Mouse (Mus musculus) ES-E14 (cell line): ENCODE measurements around the gene Bcl2l11. TPM values are rescaled to one million over a fixed set of nuclear protein-coding genes. Genes with fewer than 3 reads are reported as not detected.

Source experiments
- DNase-seq: peaks from one replicate; pipeline ENCODE4 v3.0.0-alpha.2; 2013; ENCODE audit warnings: low read depth, low spot score
- H3K27ac ChIP-seq: 2 replicates; pipeline ENCODE4 v1.5.1; 2012; ENCODE audit warnings: low read depth, mild to moderate bottlenecking, low read length, moderate library complexity, mixed read lengths; ENCODE audit not compliant: poor library complexity, insufficient read depth, severe bottlenecking
- H3K36me3 ChIP-seq: 2 replicates; pipeline ENCODE4 v1.6.1; 2012; ENCODE audit warnings: mild to moderate bottlenecking, low read length, moderate library complexity, mixed read lengths; ENCODE audit not compliant: control insufficient read depth, poor library complexity, insufficient read depth, severe bottlenecking
- H3K4me1 ChIP-seq, 2 experiments: fragments of 150-350 bp in 1 of 2; sonication (generic) in 1 of 2; 2 replicates each; pipeline ENCODE4 v1.6.1; 2012; ENCODE audit warnings: low read length in 2 of 2, mild to moderate bottlenecking in 1 of 2, mixed read lengths in 1 of 2; ENCODE audit not compliant: control insufficient read depth in 2 of 2, insufficient read depth in 2 of 2, poor library complexity in 1 of 2
- H3K4me3 ChIP-seq, 2 experiments: fragments of 150-350 bp in 1 of 2; sonication (generic) in 1 of 2; 2 replicates each; pipeline ENCODE4 v1.5.1; 2012; ENCODE audit warnings: low read length in 2 of 2, low read depth in 1 of 2, mild to moderate bottlenecking in 1 of 2, mixed read lengths in 1 of 2; ENCODE audit not compliant: insufficient read depth in 1 of 2, poor library complexity in 1 of 2, severe bottlenecking in 1 of 2
- H3K9ac ChIP-seq: 2 replicates; pipeline ENCODE4 v1.6.1; 2012; ENCODE audit warnings: low read depth, mild to moderate bottlenecking, low read length, mixed read lengths; ENCODE audit not compliant: poor library complexity, insufficient read depth, severe bottlenecking
- H3K9me3 ChIP-seq: fragments of 150-350 bp; sonication (generic); 2 replicates; pipeline ENCODE4 v1.6.1; 2012; ENCODE audit warnings: low read depth, mild to moderate bottlenecking, low read length; ENCODE audit not compliant: control insufficient read depth, insufficient read depth
- CHD2 ChIP-seq: IDR thresholded peaks from 2 replicates; pipeline ENCODE4 v1.6.1; 2014; ENCODE audit warnings: mild to moderate bottlenecking, low read depth, low read length, inconsistent platforms
- HCFC1 ChIP-seq: IDR thresholded peaks from 2 replicates; pipeline ENCODE4 v1.6.1; 2012; ENCODE audit warnings: low read length, inconsistent platforms, borderline replicate concordance; ENCODE audit not compliant: insufficient read depth
- MAFK ChIP-seq: IDR thresholded peaks from 2 replicates; pipeline ENCODE4 v1.6.1; 2014; ENCODE audit warnings: mild to moderate bottlenecking, low read depth, low read length, inconsistent platforms; ENCODE audit not compliant: insufficient read depth
- ZC3H11A ChIP-seq: IDR thresholded peaks from 2 replicates; pipeline ENCODE4 v1.6.1; 2012; ENCODE audit warnings: low read depth, mild to moderate bottlenecking, inconsistent platforms, low read length, borderline replicate concordance
- ZNF384 ChIP-seq: IDR thresholded peaks from 2 replicates; pipeline ENCODE4 v1.6.1; 2012; ENCODE audit warnings: low read depth, low read length, inconsistent platforms
- in situ Hi-C, 2 experiments: fragments of 600-800 bp; cut with MboI; formaldehyde crosslinking; loops; one replicate each; pipeline ENCODE4 v1.15.1; 2025; ENCODE audit warnings: low sequenced_read_pairs in 2 of 2, inconsistent platforms in 1 of 2; ENCODE audit not compliant: unreplicated experiment in 2 of 2
- total RNA-seq: library from RNA; depleted of rRNA; stranded (reverse); fragments of 300-350 nt; gene quantifications from 2 replicates; pipeline ENCODE4 v1.2.3, GENCODE M21; 2012

Gene Bcl2l11
- total RNA-seq, 1 experiment: 23.6 TPM

GRCm38 (mm10) chr2:128153551-128153910 is 27.7 kb downstream of the Bcl2l11 start:
- Histone ChIP-seq H3K27ac (no peak overlapping the region), H3K4me1 (peaks cover 0 to 19% of the 10 kb centered on the region in 2 experiments; a peak in 3 of 4 replicates), H3K9me3 (no peaks in the 10 kb centered on the region), H3K9ac (no peak overlapping the region), H3K36me3 (peaks cover 46% of the 10 kb centered on the region), H3K4me3 (no peak overlapping the region)
- in situ Hi-C loops: no loop called here
- DNase-seq: no peak
- TF ChIP-seq ZC3H11A (no peak), HCFC1 (no peak), CHD2 (no peak), ZNF384 (no peak), MAFK (no peak)

- no peak overlapping the region for H3K27ac ChIP-seq
- H3K4me3 ChIP-seq: no peak overlapping the region
- peaks cover 46% of the 10 kb centered on the region for H3K36me3 ChIP-seq
- in situ Hi-C loops: no loop called here
- no peak for TF ChIP-seq ZNF384
- TF ChIP-seq HCFC1: no peak
- no peak for TF ChIP-seq MAFK
- no peak for TF ChIP-seq ZC3H11A
- TF ChIP-seq CHD2: no peak
- no peak for DNase-seq
- H3K4me1 ChIP-seq: peaks cover 0 to 19% of the 10 kb centered on the region in 2 experiments; a peak in 3 of 4 replicates
- no peaks in the 10 kb centered on the region for H3K9me3 ChIP-seq
- no peak overlapping the region for H3K9ac ChIP-seq
Measured at GRCm38 (mm10) chr2:128155412-128156066, 29.7 kb downstream of the Bcl2l11 start.

- in situ Hi-C loops: no loop called here
- Histone ChIP-seq H3K4me3 (no peak overlapping the region), H3K9ac (no peak overlapping the region), H3K9me3 (no peaks in the 10 kb centered on the region), H3K27ac (no peak overlapping the region), H3K4me1 (peaks cover 0 to 19% of the 10 kb centered on the region in 2 experiments; a peak in 3 of 4 replicates), H3K36me3 (peaks cover 42% of the 10 kb centered on the region)
- TF ChIP-seq MAFK (no peak), ZNF384 (no peak), CHD2 (no peak)
- DNase-seq: no peak
Measured at GRCm38 (mm10) chr2:128156067-128156462, 30.2 kb downstream of the Bcl2l11 start.

GRCm38 (mm10) chr2:128156557-128157412 is 30.9 kb downstream of the Bcl2l11 start:
- H3K4me3 ChIP-seq: no peak overlapping the region
- H3K36me3 ChIP-seq: peaks cover 40% of the 10 kb centered on the region
- H3K27ac ChIP-seq: no peak overlapping the region
- H3K9me3 ChIP-seq: no peaks in the 10 kb centered on the region
- in situ Hi-C loops: no loop called here
- no peak overlapping the region for H3K9ac ChIP-seq
- no peak for DNase-seq
- H3K4me1 ChIP-seq: peaks cover 0 to 18% of the 10 kb centered on the region in 2 experiments; a peak in 3 of 4 replicates
- TF ChIP-seq CHD2 (no peak), ZC3H11A (no peak), HCFC1 (no peak), ZNF384 (no peak), MAFK (no peak)
